Mouse (Mus musculus): ENCODE measurements around the gene Ghrl. TPM values are rescaled to one million over a fixed set of nuclear protein-coding genes. Genes with fewer than 3 reads are reported as not detected.

The Ghrl gene
- polyA plus RNA-seq, 1 experiment from 2014 or later: not detected

Small RNA genes lying within 50 kb of the gene (microRNA-seq; reads per million reads assigned to microRNA genes)
- gene Mir7042: 1.2 reads per million

Other genes starting within 250 kb of the Ghrl start
- gene Il17rc, start 248.5 kb downstream of the Ghrl start, polyA plus RNA-seq (2015; fragmentation: Nextera tagmentation; extraction: Ambion mirVana): 4.4 and 6.7 TPM in 2 replicates
- gene Creld1, start 236.6 kb downstream of the Ghrl start, polyA plus RNA-seq (2015; fragmentation: Nextera tagmentation; extraction: Ambion mirVana): 37.6 and 46.9 TPM in 2 replicates
- 0.20 and 0.36 TPM in 2 replicates for gene Prrt3, start 217.9 kb downstream of the Ghrl start, polyA plus RNA-seq (2015; fragmentation: Nextera tagmentation; extraction: Ambion mirVana)
- gene Emc3, start 188.2 kb downstream of the Ghrl start, polyA plus RNA-seq (2015; fragmentation: Nextera tagmentation; extraction: Ambion mirVana): 76.5 and 86.7 TPM in 2 replicates
- 7.7 and 8.0 TPM in 2 replicates for gene Fancd2, start 188.2 kb downstream of the Ghrl start, polyA plus RNA-seq (2015; fragmentation: Nextera tagmentation; extraction: Ambion mirVana)
- gene Fancd2os, start 119.2 kb downstream of the Ghrl start, polyA plus RNA-seq (2015; fragmentation: Nextera tagmentation; extraction: Ambion mirVana): 0.13 TPM in 1 of 2 replicates, not detected in the other
- 162 and 177 TPM in 2 replicates for gene Brk1, start 115.1 kb downstream of the Ghrl start, polyA plus RNA-seq (2015; fragmentation: Nextera tagmentation; extraction: Ambion mirVana)
- gene Vhl, start 95.9 kb downstream of the Ghrl start, polyA plus RNA-seq (2015; fragmentation: Nextera tagmentation; extraction: Ambion mirVana): 24.2 and 28.9 TPM in 2 replicates
- gene Irak2, start 81.4 kb downstream of the Ghrl start, polyA plus RNA-seq (2015; fragmentation: Nextera tagmentation; extraction: Ambion mirVana): 5.2 and 6.2 TPM in 2 replicates
- 0.52 and 0.65 TPM in 2 replicates for gene Tatdn2, start 22.8 kb downstream of the Ghrl start, polyA plus RNA-seq (2015; fragmentation: Nextera tagmentation; extraction: Ambion mirVana)
- 200 and 215 TPM in 2 replicates for gene Sec13, start 20.9 kb upstream of the Ghrl start, polyA plus RNA-seq (2015; fragmentation: Nextera tagmentation; extraction: Ambion mirVana)